Mouse (Mus musculus) CH12.LX (cell line): ENCODE measurements around the gene Sbno1.

Source experiments
- ELF1 ChIP-seq: IDR thresholded peaks from 2 replicates; pipeline ENCODE4 v1.6.1; 2014; ENCODE audit warnings: low read depth, mild to moderate bottlenecking, inconsistent platforms, low read length, improper control_type of control experiment
- EP300 ChIP-seq: IDR thresholded peaks from 2 replicates; pipeline ENCODE4 v1.6.1; 2011; ENCODE audit warnings: low read length, improper control_type of control experiment
- TCF12 ChIP-seq: IDR thresholded peaks from 2 replicates; pipeline ENCODE4 v1.6.1; 2014; ENCODE audit warnings: low read depth, mild to moderate bottlenecking, inconsistent platforms, low read length, improper control_type of control experiment
- ZMIZ1 ChIP-seq: IDR thresholded peaks from 2 replicates; pipeline ENCODE4 v1.6.1; 2012; ENCODE audit warnings: low read depth, mild to moderate bottlenecking, inconsistent platforms, low read length, improper control_type of control experiment

DNA sequence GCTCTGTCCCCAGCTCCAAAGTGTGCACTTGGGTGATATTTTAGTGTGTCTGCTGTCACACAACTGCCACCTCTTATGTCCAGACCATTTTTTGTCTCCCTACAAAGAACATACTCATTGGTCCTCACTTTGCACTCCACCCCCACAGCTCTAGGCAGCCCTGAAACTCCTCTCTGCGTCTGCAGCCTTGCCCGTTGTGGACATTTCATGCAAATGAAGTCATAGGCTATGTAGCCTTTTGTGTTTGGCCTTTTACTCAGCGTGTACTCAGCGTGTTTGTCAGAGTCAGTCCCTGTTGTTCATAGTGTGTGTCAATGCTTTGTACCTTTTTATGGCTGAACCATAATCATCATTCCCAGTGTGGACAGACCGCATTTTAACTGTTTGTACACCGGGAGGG lies 23.7 kb upstream of the Sbno1 start:
- TF ChIP-seq ZMIZ1 = no peak
- TF ChIP-seq EP300 = no peak
- no peak for TF ChIP-seq TCF12
- TF ChIP-seq ELF1 = no peak
